9 mouse cellular contexts compared by ENCODE assay signal in genomic region chr5:33218081-33218480, GRCm38 (mm10). TPM values are rescaled to one million over a fixed set of nuclear protein-coding genes. Genes with fewer than 3 reads are reported as not detected.
DNase-seq lines count a peak whose midpoint lies in the region; ATAC-seq lines count a peak whose summit lies in the region.
"Had no signal": no experiment of that assay in that cellular context is flagged by ENCODE, and none has a peak within 500 bp of the region (broad histone marks: within the 10 kb centered on the region; RNA-seq: fewer than 3 reads in every experiment).

Gene Spon2, minus strand, starts transcription at chr5:33218455.

- 12% methylated on average over 5 of the region's 5 CpGs for WGBS in liver, embryonic 16.5 days (ENCODE audit: insufficient replicate concordance)
- 18% methylated on average over 5 of the region's 5 CpGs for WGBS in hindbrain, embryonic 12.5 days

- no peak for DNase-seq in gastrocnemius, postnatal 10 days
- DNase-seq in gastrocnemius, adult 8-10 months (ENCODE audit: low spot score in 2 of 2): no peak
- DNase-seq in ES-CJ7 (ENCODE audit: low read depth, low spot score): peak; percentile 48
- no peak for DNase-seq in gonadal fat pad, adult 2 months (ENCODE audit: low read depth)
- DNase-seq in adrenal gland, postnatal 4 days (ENCODE audit: low spot score in 2 of 2): no peak
- DNase-seq in layer of hippocampus, adult 11-12 months (ENCODE audit: low spot score): no peak

- H3K9ac ChIP-seq in liver, embryonic 16.5 days (ENCODE audit: low read depth, low read length): peak within 1 kb of the TSS; percentile 38
- H3K9ac ChIP-seq in hindbrain, embryonic 12.5 days: no peak within 1 kb of the TSS; the same call in 1 of the 2 replicates
- H3K9ac ChIP-seq: neural tube, embryonic 13.5 days had no signal

- peak within 1 kb of the TSS; percentile 55 for H3K4me2 ChIP-seq in liver, embryonic 16.5 days (ENCODE audit: low read depth, low read length)
- no peak within 1 kb of the TSS for H3K4me2 ChIP-seq in hindbrain, embryonic 12.5 days (replicated peaks)
- H3K4me2 ChIP-seq: neural tube, embryonic 13.5 days had no signal

- H3K9me3 ChIP-seq in liver, embryonic 16.5 days (replicated peaks; ENCODE audit: control insufficient read depth, low read length): no peaks in the 10 kb centered on the region
- no peaks in the 10 kb centered on the region for H3K9me3 ChIP-seq in hindbrain, embryonic 12.5 days (replicated peaks)
- H3K9me3 ChIP-seq: neural tube, embryonic 13.5 days had no signal

- H3K4me1 ChIP-seq in liver, embryonic 16.5 days (ENCODE audit: control insufficient read depth, low read depth, low read length): peaks cover 36% of the 10 kb centered on the region
- H3K4me1 ChIP-seq in hindbrain, embryonic 12.5 days: peaks cover 28% of the 10 kb centered on the region

- no peaks in the 10 kb centered on the region for H3K27me3 ChIP-seq in liver, embryonic 16.5 days (ENCODE audit: control insufficient read depth, insufficient read depth, low read depth, low read length)
- no peaks in the 10 kb centered on the region for H3K27me3 ChIP-seq in hindbrain, embryonic 12.5 days
- H3K27me3 ChIP-seq: neural tube, embryonic 13.5 days had no signal

- H3K4me3 ChIP-seq in liver, embryonic 16.5 days (ENCODE audit: low read depth, low read length): peak within 1 kb of the TSS; percentile 43
- H3K4me3 ChIP-seq in hindbrain, embryonic 12.5 days: no peak within 1 kb of the TSS
- H3K4me3 ChIP-seq: neural tube, embryonic 13.5 days had no signal

- ATAC-seq in liver, embryonic 16.5 days (ENCODE audit: low read depth): peak; percentile 91
- ATAC-seq in hindbrain, embryonic 12.5 days (ENCODE audit: low FRiP score): no peak

- peak within 1 kb of the TSS; percentile 85 for H3K27ac ChIP-seq in liver, embryonic 16.5 days (ENCODE audit: low read length)
- H3K27ac ChIP-seq in hindbrain, embryonic 12.5 days: no peak within 1 kb of the TSS
- H3K27ac ChIP-seq: neural tube, embryonic 13.5 days had no signal

- H3K36me3 ChIP-seq in liver, embryonic 16.5 days (ENCODE audit: control insufficient read depth, insufficient read depth): no peaks in the 10 kb centered on the region
- H3K36me3 ChIP-seq in hindbrain, embryonic 12.5 days: no peaks in the 10 kb centered on the region
- H3K36me3 ChIP-seq: neural tube, embryonic 13.5 days had no signal

RNA-seq across cellular contexts. Expression of gene Spon2, which starts in this region (rescaled TPM):
- 10 to 100 TPM; 10.7 to 19.1 TPM for total RNA-seq in gastrocnemius, postnatal 10 days (2021)
- total RNA-seq in gastrocnemius, adult 8-10 months (2022): 1 to 10 TPM in 2 of 4 experiments, under 1 TPM in 2; 0.67 to 1.1 (median 0.88) TPM
- 12.1 and 28.5 TPM in 2 replicates for polyA plus RNA-seq in gonadal fat pad, adult 2 months (2012; rRNA removed)
- polyA plus RNA-seq in liver, embryonic 16.5 days (2015; fragmentation: Nextera tagmentation; extraction: Ambion mirVana): 24.9 and 31.0 TPM in 2 replicates
- 1 to 10 TPM; 5.2 to 9.7 TPM for total RNA-seq in adrenal gland, postnatal 4 days (2021)
- 3.3 and 3.7 TPM in 2 replicates for polyA plus RNA-seq in hindbrain, embryonic 12.5 days (2016; fragmentation: Nextera tagmentation; extraction: Ambion mirVana)
